Mouse (Mus musculus): ENCODE data around the gene Tmem269. TPM values are rescaled to one million over a fixed set of nuclear protein-coding genes. Genes with fewer than 3 reads are reported as not detected.

The Tmem269 gene
- polyA plus RNA-seq, 1 experiment: not detected

DNA sequence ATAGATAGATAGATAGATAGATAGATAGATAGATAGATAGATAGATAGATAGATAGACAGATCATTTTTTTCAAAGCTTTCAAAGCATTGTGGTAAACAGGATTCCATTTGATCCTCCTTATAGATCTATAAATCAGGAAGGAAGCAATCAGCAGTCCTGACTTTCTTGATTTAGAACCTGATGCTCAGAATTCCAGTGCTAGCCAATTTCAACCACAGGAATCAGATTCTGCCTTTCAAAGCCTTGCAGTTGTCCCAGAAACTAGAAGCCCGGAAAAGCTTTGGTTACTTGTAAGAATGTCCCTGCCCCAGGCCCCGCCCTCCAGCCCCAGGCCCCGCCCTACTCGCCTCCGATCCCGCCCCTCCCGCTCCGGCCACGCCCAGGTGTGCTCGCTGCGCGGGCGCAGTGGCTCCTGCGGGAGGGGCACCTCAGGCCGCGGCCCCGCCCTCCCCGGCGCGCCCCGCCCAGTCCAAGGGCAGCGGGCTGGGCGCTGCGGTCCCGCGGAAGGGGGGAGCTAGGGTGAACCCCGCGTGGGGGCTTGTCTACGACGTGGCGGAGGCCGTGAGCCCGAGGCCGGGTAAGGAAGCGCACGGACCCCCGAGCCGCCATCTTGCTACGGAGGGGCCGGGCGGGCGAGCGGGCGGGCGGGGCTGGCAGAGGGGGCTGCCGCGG is 23.0 kb downstream of the Tmem269 start, which contains the start of gene Svbp:
Gene Svbp, plus strand, starts transcription at position 398 of the 673 bp plus-strand sequence.
- Histone ChIP-seq H3K4me3 (ENCODE audit: insufficient read depth, poor library complexity, severe bottlenecking) (peak within 1 kb of the TSS; percentile 43), H3K79me2 (ENCODE audit: control insufficient read depth, insufficient read depth) (no peaks in the 10 kb centered on the region), H3K79me3 (ENCODE audit: low read depth) (no peaks in the 10 kb centered on the region), H3K27me3 (ENCODE audit: control insufficient read depth, insufficient read depth, insufficient read length) (no peaks in the 10 kb centered on the region), H3K36me3 (ENCODE audit: control insufficient read depth, insufficient read depth) (no peaks in the 10 kb centered on the region), H3ac (ENCODE audit: control insufficient read depth, insufficient read length, low read depth) (peak within 1 kb of the TSS; percentile 82)
- TF ChIP-seq FOSL1 (IDR thresholded peaks at IDR 0.05; ENCODE audit: insufficient read depth, low read length, poor library complexity, severe bottlenecking) (no peak), MAX (IDR thresholded peaks at IDR 0.05) (no peak), MYOD1 (IDR thresholded peaks at IDR 0.05; ENCODE audit: control insufficient read depth, insufficient read length, low read depth) (no peak), CEBPB (IDR thresholded peaks at IDR 0.05; ENCODE audit: low read depth) (no peak), MYOG (IDR thresholded peaks at IDR 0.05; ENCODE audit: control insufficient read depth, extremely low read depth, insufficient read length) (no peak), CTCF (IDR thresholded peaks at IDR 0.05; ENCODE audit: control insufficient read depth, insufficient read depth, insufficient read length) (no peak), USF1 (IDR thresholded peaks at IDR 0.05; ENCODE audit: low read depth) (no peak)

DNA sequence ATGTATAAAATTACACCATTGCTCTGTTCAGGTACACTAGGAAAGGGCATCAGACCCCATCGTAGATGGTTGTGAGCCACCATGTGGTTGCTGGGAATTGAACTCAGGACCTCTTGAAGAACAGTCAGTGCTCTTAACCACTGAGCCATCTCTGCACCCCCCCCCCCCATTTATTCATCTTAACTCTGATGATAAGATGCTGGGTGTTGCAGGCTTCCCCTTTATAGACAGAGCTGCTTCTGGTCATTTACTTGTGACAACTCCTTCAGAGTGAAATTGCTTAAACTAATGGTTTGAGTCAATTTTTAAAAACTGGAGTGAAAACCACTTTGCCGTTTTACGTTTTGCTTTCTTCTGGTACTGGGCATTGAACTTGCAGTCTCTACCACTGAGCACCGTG is 25.3 kb downstream of the Tmem269 start:
- Histone ChIP-seq H3ac (ENCODE audit: control insufficient read depth, insufficient read length, low read depth) (no peak overlapping the region), H3K4me3 (ENCODE audit: insufficient read depth, poor library complexity, severe bottlenecking) (no peak overlapping the region), H3K27me3 (ENCODE audit: control insufficient read depth, insufficient read depth, insufficient read length) (no peaks in the 10 kb centered on the region), H3K79me3 (ENCODE audit: low read depth) (no peaks in the 10 kb centered on the region), H3K79me2 (ENCODE audit: control insufficient read depth, insufficient read depth) (no peaks in the 10 kb centered on the region), H3K36me3 (ENCODE audit: control insufficient read depth, insufficient read depth) (no peaks in the 10 kb centered on the region)
- TF ChIP-seq USF1 (IDR thresholded peaks at IDR 0.05; ENCODE audit: low read depth) (no peak), FOSL1 (IDR thresholded peaks at IDR 0.05; ENCODE audit: insufficient read depth, low read length, poor library complexity, severe bottlenecking) (no peak), MAX (IDR thresholded peaks at IDR 0.05) (no peak), CEBPB (IDR thresholded peaks at IDR 0.05; ENCODE audit: low read depth) (no peak), MYOD1 (IDR thresholded peaks at IDR 0.05; ENCODE audit: control insufficient read depth, insufficient read length, low read depth) (no peak), MYOG (IDR thresholded peaks at IDR 0.05; ENCODE audit: control insufficient read depth, extremely low read depth, insufficient read length) (no peak), CTCF (IDR thresholded peaks at IDR 0.05; ENCODE audit: control insufficient read depth, insufficient read depth, insufficient read length) (no peak)

DNA sequence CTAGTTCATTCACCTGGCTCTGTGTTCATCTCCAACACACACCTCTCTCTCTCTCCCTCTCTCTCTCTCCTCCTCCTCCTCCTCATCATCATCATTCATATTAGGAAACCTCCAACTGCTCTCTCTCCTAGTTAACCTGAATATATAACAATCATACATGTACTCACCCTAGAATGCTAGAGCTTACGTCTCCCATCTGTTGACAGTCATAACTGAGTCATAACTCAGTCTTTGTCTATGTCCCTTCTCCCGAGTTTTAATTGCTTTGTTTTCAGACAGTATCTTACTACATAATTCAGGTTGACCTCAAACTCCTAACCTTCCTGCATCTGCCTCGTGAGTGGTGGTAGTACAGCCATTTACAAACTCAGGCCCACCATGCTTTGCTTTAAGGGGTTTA is 26.7 kb downstream of the Tmem269 start:
- TF ChIP-seq USF1 (IDR thresholded peaks at IDR 0.05; ENCODE audit: low read depth) (no peak), CEBPB (IDR thresholded peaks at IDR 0.05; ENCODE audit: low read depth) (no peak), CTCF (IDR thresholded peaks at IDR 0.05; ENCODE audit: control insufficient read depth, insufficient read depth, insufficient read length) (no peak), MAX (IDR thresholded peaks at IDR 0.05) (no peak), FOSL1 (IDR thresholded peaks at IDR 0.05; ENCODE audit: insufficient read depth, low read length, poor library complexity, severe bottlenecking) (no peak), MYOG (IDR thresholded peaks at IDR 0.05; ENCODE audit: control insufficient read depth, extremely low read depth, insufficient read length) (no peak), MYOD1 (IDR thresholded peaks at IDR 0.05; ENCODE audit: control insufficient read depth, insufficient read length, low read depth) (no peak)
- no peak overlapping the region for H3ac ChIP-seq (ENCODE audit: control insufficient read depth, insufficient read length, low read depth)

DNA sequence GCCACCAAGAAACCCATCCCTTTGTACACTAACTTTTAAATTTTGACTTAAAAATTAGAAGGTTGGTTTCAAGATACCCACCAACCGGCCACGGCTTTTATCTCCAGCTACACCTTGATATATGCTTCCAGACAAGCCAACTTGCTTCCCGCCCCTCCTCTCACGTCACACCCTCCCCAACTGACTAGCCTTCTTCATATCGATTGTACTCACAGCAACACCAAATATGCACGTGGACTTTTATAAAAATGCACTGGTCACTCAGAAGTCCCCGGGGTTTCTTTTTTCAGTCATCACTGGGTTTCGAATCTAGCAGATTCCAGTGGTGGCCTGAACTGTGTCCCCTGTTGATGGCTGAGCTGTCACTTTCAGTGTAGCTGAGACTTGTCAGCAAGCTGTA is 27.4 kb downstream of the Tmem269 start:
- no peaks in the 10 kb centered on the region for H3K79me3 ChIP-seq (ENCODE audit: low read depth)
- no peaks in the 10 kb centered on the region for H3K27me3 ChIP-seq (ENCODE audit: control insufficient read depth, insufficient read depth, insufficient read length)
- H3ac ChIP-seq (ENCODE audit: control insufficient read depth, insufficient read length, low read depth): no peak overlapping the region
- no peaks in the 10 kb centered on the region for H3K79me2 ChIP-seq (ENCODE audit: control insufficient read depth, insufficient read depth)
- no peaks in the 10 kb centered on the region for H3K36me3 ChIP-seq (ENCODE audit: control insufficient read depth, insufficient read depth)
- TF ChIP-seq CTCF (IDR thresholded peaks at IDR 0.05; ENCODE audit: control insufficient read depth, insufficient read depth, insufficient read length) (no peak), CEBPB (IDR thresholded peaks at IDR 0.05; ENCODE audit: low read depth) (no peak), MAX (IDR thresholded peaks at IDR 0.05) (no peak)
- no peak overlapping the region for H3K4me3 ChIP-seq (ENCODE audit: insufficient read depth, poor library complexity, severe bottlenecking)

More for the DNA sequence above, 26.7 kb downstream of the Tmem269 start:
- Histone ChIP-seq H3K4me3 (ENCODE audit: insufficient read depth, poor library complexity, severe bottlenecking) (no peak overlapping the region), H3K27me3 (ENCODE audit: control insufficient read depth, insufficient read depth, insufficient read length) (no peaks in the 10 kb centered on the region), H3K79me3 (ENCODE audit: low read depth) (no peaks in the 10 kb centered on the region), H3K36me3 (ENCODE audit: control insufficient read depth, insufficient read depth) (no peaks in the 10 kb centered on the region), H3K79me2 (ENCODE audit: control insufficient read depth, insufficient read depth) (no peaks in the 10 kb centered on the region)

DNA sequence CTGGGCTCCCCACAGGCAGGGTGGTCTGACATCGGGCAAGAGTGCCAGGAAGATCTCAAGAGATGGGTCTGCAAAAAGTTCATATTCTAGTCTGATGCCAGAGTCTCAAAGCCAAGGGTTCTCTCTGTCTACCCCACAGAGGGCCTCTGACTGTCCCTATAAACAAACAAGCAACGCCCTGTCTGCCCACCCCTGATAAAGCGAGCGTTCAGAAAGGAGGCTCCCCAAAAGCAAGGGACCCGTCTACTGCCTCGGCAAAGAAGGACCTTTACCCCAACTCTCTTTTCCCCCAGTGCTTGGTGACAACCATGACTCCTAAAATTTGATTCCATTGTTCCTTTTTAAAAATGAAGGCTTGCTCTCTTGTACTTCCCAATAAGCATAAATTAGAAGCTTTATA is 28.2 kb downstream of the Tmem269 start, which contains the start of gene Ermap:
Gene Ermap, minus strand, starts transcription at position 148 of the 400 bp plus-strand sequence.
- Histone ChIP-seq H3ac (ENCODE audit: control insufficient read depth, insufficient read length, low read depth) (no peak within 1 kb of the TSS), H3K4me3 (ENCODE audit: insufficient read depth, poor library complexity, severe bottlenecking) (no peak within 1 kb of the TSS), H3K27me3 (ENCODE audit: control insufficient read depth, insufficient read depth, insufficient read length) (no peaks in the 10 kb centered on the region), H3K79me2 (ENCODE audit: control insufficient read depth, insufficient read depth) (no peaks in the 10 kb centered on the region), H3K36me3 (ENCODE audit: control insufficient read depth, insufficient read depth) (no peaks in the 10 kb centered on the region), H3K79me3 (ENCODE audit: low read depth) (no peaks in the 10 kb centered on the region)
- TF ChIP-seq USF1 (IDR thresholded peaks at IDR 0.05; ENCODE audit: low read depth): no peak
- no peak for TF ChIP-seq FOSL1 (IDR thresholded peaks at IDR 0.05; ENCODE audit: insufficient read depth, low read length, poor library complexity, severe bottlenecking)
- no peak for TF ChIP-seq MYOG (IDR thresholded peaks at IDR 0.05; ENCODE audit: control insufficient read depth, extremely low read depth, insufficient read length)
- TF ChIP-seq CEBPB (IDR thresholded peaks at IDR 0.05; ENCODE audit: low read depth): no peak

DNA sequence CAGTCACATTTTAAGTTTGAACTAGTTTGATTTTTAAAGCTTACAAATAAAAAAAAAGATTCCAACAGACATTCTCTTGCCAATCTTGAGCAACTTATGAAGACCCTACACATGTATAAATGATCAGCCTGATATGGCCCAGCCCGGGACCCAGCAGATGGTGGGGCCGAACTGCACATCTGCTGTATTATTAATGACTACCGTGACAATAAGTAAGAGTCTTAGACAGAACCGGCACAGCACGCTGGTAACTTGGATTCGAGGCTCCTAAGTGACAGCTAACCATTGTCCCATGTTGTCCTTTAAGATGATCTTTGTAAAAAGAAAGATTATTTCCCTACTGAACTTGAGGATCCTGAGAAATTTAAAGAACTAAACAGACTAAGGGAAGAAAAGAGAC is 28.6 kb downstream of the Tmem269 start:
- no peak for TF ChIP-seq CEBPB (IDR thresholded peaks at IDR 0.05; ENCODE audit: low read depth)
- TF ChIP-seq CTCF (IDR thresholded peaks at IDR 0.05; ENCODE audit: control insufficient read depth, insufficient read depth, insufficient read length): no peak
- TF ChIP-seq USF1 (IDR thresholded peaks at IDR 0.05; ENCODE audit: low read depth): no peak
- TF ChIP-seq MYOD1 (IDR thresholded peaks at IDR 0.05; ENCODE audit: control insufficient read depth, insufficient read length, low read depth): no peak
- TF ChIP-seq MYOG (IDR thresholded peaks at IDR 0.05; ENCODE audit: control insufficient read depth, extremely low read depth, insufficient read length): no peak
- no peak overlapping the region for H3K4me3 ChIP-seq (ENCODE audit: insufficient read depth, poor library complexity, severe bottlenecking)
- H3K36me3 ChIP-seq (ENCODE audit: control insufficient read depth, insufficient read depth): no peaks in the 10 kb centered on the region

More for the DNA sequence above, 28.6 kb downstream of the Tmem269 start:
- H3ac ChIP-seq (ENCODE audit: control insufficient read depth, insufficient read length, low read depth): no peak overlapping the region
- no peaks in the 10 kb centered on the region for H3K79me2 ChIP-seq (ENCODE audit: control insufficient read depth, insufficient read depth)
- no peaks in the 10 kb centered on the region for H3K79me3 ChIP-seq (ENCODE audit: low read depth)
- H3K27me3 ChIP-seq (ENCODE audit: control insufficient read depth, insufficient read depth, insufficient read length): no peaks in the 10 kb centered on the region
